Mouse (Mus musculus): ENCODE measurements around the gene G6pd2.

Gene G6pd2

GRCm38 (mm10) chr5:61808516-61808915 is at the start of gene G6pd2:
Gene G6pd2 (plus strand): TSS chr5:61808816.
- no peak for DNase-seq (ENCODE audit: low spot score)

- no peak for DNase-seq (ENCODE audit: low spot score)
These were observed 44.4 kb upstream of the G6pd2 start for GRCm38 (mm10) chr5:61764214-61764613.

- no peak for DNase-seq (ENCODE audit: low spot score)
These were observed 24.4 kb downstream of the G6pd2 start for GRCm38 (mm10) chr5:61832935-61833551.

- DNase-seq (ENCODE audit: low spot score), result no peak
These were observed 35.3 kb downstream of the G6pd2 start for GRCm38 (mm10) chr5:61843891-61844290.
